Mouse (Mus musculus): Measurements from ENCODE around the gene Nipa1. TPM values are rescaled to one million over a fixed set of nuclear protein-coding genes. Genes with fewer than 3 reads are reported as not detected.

Gene Nipa1
- total RNA-seq, 2 experiments from 2014 or later: 4.6 to 4.8 TPM

DNA sequence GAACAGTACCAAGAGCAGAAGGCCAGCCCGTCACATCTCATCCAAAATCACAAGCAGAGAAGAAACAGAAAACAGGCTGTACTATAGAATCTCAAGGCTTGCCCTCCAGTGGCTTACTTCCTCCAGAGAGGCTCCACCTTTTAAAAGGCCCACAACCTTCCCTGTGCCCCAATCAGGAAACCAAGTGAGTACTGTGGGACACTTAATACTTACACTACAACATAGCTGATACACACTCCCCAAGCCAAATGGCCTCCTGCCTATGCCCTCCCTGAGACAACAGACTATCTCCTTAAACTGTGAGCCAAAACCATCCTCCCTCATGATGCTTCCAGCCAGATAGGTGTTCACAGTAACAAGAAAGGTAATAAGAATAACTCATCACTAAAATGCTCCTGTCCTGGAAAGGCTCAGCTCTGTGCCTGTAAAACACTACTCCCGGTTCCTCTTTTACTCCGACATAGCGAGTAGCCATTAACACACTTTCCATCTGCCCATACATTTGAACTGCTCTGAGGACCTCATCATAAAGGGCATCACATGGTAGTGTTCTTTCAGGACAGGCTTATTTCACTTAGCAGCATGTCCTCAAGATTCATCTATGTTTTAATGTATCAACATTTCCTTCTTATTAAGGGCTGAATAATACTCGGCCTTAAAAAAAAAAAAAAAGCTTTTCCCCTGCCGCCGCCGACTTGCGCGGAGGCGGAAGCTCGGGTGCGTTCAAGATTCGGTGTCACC is 6.3 kb downstream of the Nipa1 start:
- intact Hi-C loops (cut with DNase I): no loop called here
- no peak for DNase-seq

DNA sequence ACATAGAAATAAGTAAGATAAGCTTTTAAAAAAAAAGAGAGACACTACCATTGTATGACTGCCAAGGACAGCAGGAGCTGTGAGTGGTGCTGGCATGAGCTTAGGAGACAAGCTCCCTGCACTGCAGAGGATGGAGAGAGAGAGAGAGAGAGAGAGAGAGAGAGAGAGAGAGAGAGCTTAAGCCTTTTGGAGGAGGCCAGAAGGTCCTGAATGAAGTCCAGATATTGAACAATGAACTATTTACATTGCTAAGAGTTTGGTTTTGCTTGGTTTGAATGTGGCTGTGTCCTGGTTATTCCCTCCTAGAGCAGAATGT is 8.8 kb downstream of the Nipa1 start:
- intact Hi-C loops (cut with DNase I): no loop called here
- no peak for DNase-seq

DNA sequence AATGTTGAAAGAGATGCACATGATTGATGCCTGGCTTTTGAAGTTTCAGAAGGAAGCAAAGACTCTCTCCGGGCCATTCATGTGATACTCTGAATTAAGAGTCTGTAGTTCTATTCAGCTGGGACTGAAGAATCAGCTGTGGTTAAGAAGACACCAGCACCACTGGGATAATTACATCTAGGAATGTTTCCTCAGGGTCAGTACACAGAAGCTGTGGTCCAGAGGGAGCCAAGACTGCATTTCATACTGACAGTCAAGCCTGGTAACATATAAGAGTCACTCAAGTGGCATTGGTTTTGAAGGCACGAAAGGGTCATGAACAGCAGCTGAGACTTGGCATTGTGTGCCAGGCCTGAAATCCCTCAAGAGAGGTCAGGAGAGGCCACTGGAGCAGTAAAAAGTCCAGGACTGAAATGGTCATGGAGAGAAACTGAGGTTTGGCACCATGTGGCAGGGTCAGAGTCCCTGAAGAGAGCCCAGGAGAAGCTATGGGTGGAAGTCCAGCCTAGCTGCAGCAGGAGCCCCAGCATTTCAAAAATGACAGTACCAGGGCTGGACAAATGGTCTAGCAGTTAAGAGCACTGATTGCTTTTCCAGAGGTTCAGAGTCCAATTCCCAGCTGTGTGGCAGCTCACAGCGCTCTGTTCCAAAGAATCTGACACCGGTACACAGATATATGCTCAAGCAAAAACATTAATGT is 9.3 kb downstream of the Nipa1 start:
- intact Hi-C loops (cut with DNase I): no loop called here
- DNase-seq: no peak

DNA sequence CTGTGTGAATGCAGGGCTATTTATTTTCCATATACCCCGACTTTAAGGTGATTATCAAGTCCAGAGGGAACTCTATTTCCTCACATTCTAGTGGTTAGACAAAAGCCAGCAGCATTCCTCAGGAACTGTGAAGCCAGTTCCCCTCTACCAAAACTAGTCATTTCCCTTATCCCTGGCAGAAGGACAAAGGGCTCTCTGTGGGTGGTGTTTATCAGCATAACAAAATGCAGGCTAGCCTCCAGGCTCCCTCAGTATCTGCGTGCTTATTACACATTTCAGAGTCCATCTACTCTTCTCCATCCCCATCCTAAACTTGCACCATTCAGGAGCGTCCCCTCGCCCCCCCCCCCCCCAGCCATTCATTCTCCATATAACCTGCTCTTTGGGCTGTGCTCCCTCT is 20.8 kb downstream of the Nipa1 start:
- intact Hi-C loops (cut with DNase I): no loop called here
- no peak for DNase-seq

DNA sequence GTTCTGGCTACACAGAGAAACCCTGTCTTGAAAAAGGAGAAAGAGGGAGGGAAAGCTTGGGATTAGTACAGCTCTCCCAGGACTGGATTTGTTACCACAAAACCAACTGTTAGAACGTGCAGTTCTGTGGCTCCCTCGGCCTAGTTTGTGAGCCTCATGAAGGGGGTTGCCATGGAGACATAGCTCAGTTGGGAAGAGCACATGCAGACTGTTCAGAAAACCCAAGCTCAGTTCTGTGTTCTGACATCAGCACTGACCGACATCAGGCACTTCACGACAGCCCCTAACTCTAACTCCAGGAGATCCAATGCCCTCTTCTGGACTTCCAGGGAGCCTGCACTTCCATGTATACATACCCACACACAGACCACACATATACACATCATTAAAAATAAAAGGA is 24.7 kb downstream of the Nipa1 start:
- no peak for DNase-seq
- intact Hi-C loops (cut with DNase I): no loop called here

DNA sequence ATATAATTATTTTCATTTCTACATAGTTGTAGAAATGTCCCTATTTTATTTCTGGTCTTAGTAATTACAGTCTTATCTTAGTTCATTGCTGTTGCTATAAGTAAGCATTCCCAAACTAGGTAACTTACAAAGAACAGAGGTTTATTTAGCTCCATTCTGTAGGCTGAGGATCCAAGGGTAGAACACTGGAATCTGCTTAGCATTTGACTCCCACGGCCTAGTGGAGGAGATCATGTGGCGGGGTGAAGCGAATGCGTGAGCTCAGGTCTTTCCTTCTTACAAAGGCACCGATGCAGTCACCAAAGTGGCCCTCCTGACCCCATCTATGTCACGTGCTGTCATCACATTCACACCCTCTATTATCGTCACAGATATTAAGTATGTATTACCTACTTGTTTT is 27.9 kb downstream of the Nipa1 start:
- no peak for DNase-seq
- intact Hi-C loops (cut with DNase I): no loop called here

DNA sequence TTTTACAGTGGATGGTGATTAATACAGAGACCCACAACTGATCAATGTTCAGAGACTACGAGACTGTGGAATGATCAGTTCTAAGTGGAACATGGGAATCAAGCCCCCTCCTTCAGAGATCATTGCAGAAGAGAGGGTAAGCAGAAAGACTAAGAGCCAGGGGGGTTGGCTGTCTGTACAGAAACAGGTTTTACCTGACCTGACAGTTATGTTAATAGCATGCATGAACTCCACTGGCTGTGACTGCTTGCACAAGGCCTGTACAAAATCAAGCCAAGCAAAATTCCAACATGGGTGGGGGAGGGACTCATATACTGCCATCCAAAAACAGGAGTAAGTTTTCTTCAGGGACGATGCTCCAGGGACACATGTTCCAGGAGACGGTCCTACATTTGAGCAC is 28.6 kb downstream of the Nipa1 start:
- intact Hi-C loops (cut with DNase I): no loop called here

GRCm38 (mm10) chr7:55986526-55987214 is 33.1 kb downstream of the Nipa1 start:
- intact Hi-C loops (cut with DNase I): loop anchor here (1.0 to 10.0 kb wide), 3 partner anchors 56 to 188 kb away; no protein-coding TSS in a partner anchor

More for the DNA sequence above, 28.6 kb downstream of the Nipa1 start:
- no peak for DNase-seq

GRCm38 (mm10) chr7:55984754-55985153 is 35.0 kb downstream of the Nipa1 start:
- intact Hi-C loops (cut with DNase I): loop anchor here (10.0 kb wide), 1 partner anchor 190 kb away; no protein-coding TSS in a partner anchor
- no peak for DNase-seq

More at GRCm38 (mm10) chr7:55986526-55987214, 33.1 kb downstream of the Nipa1 start:
- DNase-seq: peak; percentile 76 to 86

GRCm38 (mm10) chr7:55983107-55983506 is 36.6 kb downstream of the Nipa1 start:
- DNase-seq: no peak
- intact Hi-C loops (cut with DNase I): loop anchor here (10.0 kb wide), 1 partner anchor 192 kb away; no protein-coding TSS in a partner anchor

DNA sequence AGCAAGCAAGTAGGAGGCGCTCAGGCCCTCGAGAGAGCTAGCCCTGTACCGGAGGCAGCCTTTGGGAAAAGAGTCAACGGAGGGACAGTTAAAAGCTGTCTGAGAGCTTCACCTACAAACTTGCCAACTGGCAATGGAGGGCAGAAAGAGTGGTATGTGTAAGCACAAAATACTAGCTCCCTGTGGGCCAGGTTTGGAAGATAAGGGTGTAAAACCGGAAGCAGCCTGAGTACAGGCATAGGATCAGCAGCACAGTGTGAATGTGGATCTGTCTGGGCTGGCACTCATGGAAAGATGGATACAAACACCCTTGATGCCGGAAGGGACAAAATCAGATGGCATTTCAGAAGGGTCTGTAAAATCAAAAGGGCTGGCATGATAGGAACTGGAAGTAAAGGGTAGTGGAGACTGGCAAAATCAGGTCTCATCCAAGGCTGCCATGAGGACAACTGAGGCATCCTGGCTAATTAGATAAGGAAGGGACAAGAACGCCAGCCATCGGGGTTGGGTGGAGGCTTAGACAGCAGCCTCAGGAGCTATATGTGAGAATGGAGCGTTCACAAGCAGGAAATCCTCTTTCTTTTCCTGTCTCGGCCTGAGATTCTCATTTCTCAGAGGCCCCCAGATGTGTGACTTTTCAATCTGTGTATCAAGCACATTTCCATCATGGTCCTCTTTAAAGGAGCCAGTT is 37.6 kb downstream of the Nipa1 start:
- intact Hi-C loops (cut with DNase I): loop anchor here (10.0 kb wide), 1 partner anchor 193 kb away; no protein-coding TSS in a partner anchor
- no peak for DNase-seq

- intact Hi-C loops (cut with DNase I): loop anchor here (10.0 kb wide), 1 partner anchor 193 kb away; no protein-coding TSS in a partner anchor
Observed at GRCm38 (mm10) chr7:55981511-55981910, 38.2 kb downstream of the Nipa1 start.

GRCm38 (mm10) chr7:55974429-55974828 is 45.3 kb downstream of the Nipa1 start:
- no peak for DNase-seq
- intact Hi-C loops (cut with DNase I): no loop called here

More at GRCm38 (mm10) chr7:55981511-55981910, 38.2 kb downstream of the Nipa1 start:
- no peak for DNase-seq

DNA sequence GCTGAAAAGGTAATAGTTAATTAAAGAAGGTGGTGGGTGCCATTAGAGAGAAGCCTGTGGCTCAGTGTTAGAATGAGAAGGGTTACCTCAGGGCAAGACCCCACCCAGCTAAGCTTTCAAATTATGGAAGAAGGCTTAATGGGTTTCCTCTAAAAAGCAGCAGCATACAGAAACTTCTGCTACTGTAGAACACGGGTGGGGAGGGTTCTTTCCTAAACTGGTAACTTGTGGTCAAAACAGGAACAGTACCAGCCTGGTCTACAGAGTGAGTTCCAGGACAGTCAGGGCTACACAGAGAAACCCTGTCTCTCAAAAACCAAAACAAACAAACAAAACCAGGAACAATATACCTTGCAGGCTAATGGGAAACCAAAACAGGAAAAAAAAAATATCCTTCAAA is 50.3 kb downstream of the Nipa1 start:
- DNase-seq: no peak
- intact Hi-C loops (cut with DNase I): loop anchor here (5.0 to 10.0 kb wide), 2 partner anchors 78 to 175 kb away; partner anchors contain the start of gene Tubgcp5

- intact Hi-C loops (cut with DNase I): loop anchor here (5.0 to 10.0 kb wide), 2 partner anchors 79 to 174 kb away; partner anchors contain the start of gene Tubgcp5
- DNase-seq: peak in 1 of 2 experiments; percentile 10
Observed at GRCm38 (mm10) chr7:55968258-55968901, 51.4 kb downstream of the Nipa1 start.

- no peak for DNase-seq
- intact Hi-C loops (cut with DNase I): loop anchor here (5.0 to 10.0 kb wide), 2 partner anchors 80 to 172 kb away; partner anchors contain the start of gene Tubgcp5
Observed at GRCm38 (mm10) chr7:55966866-55967460, 52.8 kb downstream of the Nipa1 start.

DNA sequence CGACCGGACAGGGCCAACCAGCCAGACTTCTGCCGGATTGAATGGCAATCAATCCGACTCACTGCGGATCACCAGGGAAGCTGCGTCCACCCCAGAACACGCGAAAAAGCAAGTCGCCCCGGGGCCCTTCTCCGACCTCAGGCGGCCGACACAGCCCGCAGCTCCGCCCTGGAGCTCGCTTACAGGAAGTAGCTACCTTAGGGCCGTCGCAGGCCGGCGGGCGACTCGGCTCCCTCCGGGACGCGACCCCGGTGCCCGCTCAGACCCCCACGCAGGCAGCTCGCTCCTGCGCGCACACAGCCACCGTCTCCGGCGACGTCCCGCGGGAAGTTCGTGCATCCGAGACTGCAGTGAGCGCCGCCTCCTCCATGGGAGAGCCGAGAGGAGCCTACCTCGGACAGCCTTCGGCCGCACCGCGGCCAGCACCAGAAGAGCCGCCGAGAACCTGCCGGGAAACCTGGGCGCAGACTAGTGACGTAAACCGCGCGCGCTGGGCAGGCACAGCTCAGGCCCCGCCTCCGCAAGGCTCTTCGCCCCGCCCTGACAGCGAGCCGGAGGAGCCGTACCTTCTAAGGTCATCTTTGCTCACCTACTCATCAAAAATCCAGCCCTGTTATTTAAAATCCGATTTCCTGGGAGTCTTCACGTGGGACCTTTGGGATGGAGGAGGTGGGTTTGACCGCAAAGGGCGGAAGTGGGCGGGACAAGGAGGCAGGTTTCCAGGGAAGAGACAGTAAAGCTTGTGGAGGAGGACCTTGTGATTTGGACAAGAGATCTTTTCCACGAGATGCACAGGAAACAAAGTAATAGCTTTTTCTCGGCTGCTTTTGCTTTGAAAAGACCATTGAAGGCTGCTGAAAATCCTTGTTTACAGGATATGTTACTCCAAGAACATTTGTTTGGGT is 57.5 kb downstream of the Nipa1 start, which contains the start of gene Nipa2:
TSS of gene Nipa2 (minus strand) at position 473 of the 905 bp plus-strand sequence.
- DNase-seq: peak; percentile 93 to 97
- intact Hi-C loops (cut with DNase I): loop anchor here (10.0 kb wide), 1 partner anchor 167 kb away; the partner anchor contains the start of gene Tubgcp5

- DNase-seq: no peak
- intact Hi-C loops (cut with DNase I): loop anchor here (10.0 kb wide), 1 partner anchor 166 kb away; the partner anchor contains the start of gene Tubgcp5
Observed at GRCm38 (mm10) chr7:55960506-55960905, 59.2 kb downstream of the Nipa1 start.
